Mouse (Mus musculus) cerebellum, adult 9-10 months (tissue): Measurements from ENCODE around the gene BC049715.
A peak's percentile ranks its signal among the peaks of the same experiment; 100 is the strongest.
"Not testable (repeated sequence)": the region's sequence is repeated elsewhere in the genome, so short reads cannot be mapped to it uniquely, and the experiment has no call there.

Experiments used
- DNase-seq: peaks from one replicate; pipeline ENCODE4 v3.0.0; 2022

BC049715 gene

DNA sequence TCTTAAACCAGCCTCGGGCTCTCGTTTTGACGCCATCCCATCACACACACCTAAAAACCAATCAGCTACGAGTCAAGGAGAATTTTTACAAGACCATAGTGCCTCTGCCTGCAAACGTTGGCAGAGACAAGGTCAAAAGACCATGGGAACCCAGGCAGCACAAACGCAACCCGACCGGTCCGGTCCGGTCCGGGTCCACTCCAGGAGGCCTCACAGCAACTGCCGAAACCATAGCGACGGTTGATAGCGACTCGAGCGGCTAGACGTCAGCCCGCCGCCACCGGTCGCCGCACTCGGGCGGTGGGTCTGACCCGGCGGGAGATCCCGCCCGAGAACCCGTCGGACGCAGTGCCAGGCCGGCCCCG is at the start of gene BC049715:
Gene BC049715, plus strand, starts transcription at position 111 of the 365 bp plus-strand sequence.
- no peak for DNase-seq

DNA sequence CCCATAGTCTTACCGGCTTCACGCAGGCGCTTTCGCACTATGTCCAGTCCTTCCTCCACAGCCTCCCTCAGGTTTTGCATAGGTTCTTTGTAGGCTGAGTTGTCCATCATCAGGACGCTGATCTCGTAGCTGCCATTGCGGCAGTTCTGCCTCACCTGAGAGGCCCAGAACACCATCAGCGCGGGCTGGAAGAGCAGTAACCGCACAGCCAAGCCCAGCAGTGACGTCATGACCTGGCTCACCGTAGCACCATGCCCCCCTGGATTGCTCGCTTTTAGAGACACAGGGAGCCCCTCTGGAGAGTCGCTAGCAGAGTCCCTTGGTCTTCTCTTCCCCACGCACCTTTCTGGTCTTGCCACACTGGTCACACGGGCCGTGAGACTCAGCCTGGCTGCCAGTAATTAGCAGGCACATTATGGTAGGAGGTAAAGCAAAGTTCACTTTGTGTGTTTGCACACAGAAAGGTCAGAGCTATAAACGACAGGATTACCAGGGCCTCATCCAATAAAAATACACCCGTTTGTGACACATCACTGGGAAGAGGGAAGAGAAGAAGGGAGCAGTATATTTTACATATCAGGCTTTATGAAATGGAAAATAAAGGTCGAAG is 45.9 kb upstream of the BC049715 start, which contains the start of gene Gucy2c:
Gene Gucy2c, minus strand, starts transcription at position 389 of the 610 bp plus-strand sequence.
- no peak for DNase-seq

DNA sequence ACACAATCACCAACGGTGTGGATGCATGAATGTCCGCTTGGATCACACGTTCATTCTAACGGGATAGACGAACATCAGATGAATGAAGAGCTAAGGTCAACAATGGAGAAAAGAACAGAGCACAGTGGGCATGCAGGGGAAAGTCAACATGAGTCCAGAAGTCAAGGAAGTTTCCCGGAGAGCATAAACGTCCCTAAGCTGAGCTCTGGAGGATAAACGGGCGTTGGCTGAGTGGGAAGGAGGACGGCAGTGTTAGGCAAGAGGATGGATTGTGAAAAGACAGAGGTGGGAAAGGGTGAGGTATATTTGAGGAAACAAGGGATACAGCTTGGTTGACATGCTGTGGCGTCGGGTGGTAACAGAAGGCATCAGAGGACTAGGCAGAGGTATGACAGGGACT is 45.3 kb upstream of the BC049715 start:
- no peak for DNase-seq

DNA sequence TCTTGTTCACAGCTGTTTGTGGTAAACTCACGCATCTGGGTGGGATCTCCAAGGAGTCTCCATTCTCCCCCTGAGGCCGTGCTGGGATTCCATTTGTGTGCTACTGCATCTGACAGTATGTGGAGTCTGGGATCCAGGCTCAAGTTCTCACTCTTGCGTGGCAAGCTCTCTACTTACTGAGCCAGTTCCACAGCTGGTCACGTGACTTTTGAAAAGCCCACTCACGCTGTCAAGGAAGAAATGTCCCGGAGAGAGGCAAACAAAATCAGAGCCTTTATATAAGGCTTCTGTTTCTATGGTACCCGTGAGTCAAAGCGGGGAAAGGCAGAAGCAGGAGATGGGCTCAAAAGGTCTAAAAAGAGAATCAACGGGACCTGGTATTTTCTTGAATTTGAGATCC is 44.7 kb upstream of the BC049715 start:
- no peak for DNase-seq

DNA sequence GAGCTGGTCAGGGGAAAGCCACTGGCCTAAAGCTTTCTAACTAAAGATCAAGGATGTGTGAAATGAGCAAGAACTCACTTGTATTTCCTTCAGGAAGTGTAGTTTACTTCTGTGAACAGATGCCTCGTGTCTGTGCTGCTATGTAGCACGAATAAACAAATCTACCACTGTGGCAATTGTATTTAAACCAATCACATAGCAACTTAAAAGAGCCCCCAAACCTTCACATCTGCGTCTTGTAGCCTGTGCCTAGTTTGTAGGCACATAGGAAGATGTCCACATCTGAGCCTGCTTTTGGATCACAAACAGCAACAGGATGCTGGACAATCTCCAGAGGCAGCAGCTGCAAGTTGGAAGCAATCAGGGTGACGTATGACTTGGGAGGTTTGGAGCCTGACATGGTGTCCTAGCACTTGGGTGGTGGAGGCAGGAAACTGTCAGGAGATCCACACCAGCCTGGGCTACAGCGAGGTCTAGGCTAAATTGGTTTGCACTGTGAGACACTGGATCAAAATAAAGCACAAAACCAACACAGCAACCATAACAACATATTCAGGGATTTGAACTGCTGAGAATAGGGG is 37.9 kb upstream of the BC049715 start:
- DNase-seq = no peak

DNA sequence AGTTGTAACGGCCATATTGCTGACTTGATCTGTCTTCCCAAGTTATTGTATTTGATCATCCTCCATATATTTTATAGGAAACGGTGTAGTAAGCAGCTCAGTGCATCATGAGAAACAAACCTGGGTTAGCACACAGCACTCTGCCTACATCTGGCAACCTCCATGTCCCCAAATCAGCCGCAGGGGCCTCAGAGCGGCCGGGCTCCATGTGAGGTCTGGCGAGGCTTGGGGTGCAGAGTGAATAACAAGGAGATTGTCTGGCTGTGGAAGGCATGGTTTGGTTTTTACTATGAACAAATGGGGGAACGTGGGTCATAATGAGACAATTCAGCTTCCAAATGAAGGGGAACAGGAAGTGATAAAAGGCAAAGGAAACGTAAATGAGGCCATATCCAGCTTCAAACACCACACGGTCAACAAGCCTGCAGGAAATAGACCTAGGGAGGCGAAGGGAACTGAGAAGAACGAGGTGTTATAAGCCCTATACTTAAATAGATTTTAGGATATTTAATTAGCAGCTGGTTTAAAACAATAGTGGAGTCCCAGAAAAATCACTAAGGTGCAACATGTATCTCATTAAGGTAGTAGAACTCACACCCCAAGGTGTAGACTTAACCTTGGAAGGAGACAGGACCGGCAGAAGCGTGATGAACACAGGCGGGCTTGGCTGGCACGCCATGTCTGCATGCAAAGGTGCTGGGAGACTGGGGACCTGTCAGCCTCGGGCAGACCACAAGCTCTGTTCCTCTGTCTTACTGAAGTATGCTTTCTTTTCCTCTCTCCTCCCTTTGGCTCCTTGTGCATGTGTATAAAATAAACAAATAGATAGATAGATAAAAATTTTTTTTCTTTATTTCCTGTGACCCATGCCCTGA is 34.3 kb upstream of the BC049715 start:
- no peak for DNase-seq

DNA sequence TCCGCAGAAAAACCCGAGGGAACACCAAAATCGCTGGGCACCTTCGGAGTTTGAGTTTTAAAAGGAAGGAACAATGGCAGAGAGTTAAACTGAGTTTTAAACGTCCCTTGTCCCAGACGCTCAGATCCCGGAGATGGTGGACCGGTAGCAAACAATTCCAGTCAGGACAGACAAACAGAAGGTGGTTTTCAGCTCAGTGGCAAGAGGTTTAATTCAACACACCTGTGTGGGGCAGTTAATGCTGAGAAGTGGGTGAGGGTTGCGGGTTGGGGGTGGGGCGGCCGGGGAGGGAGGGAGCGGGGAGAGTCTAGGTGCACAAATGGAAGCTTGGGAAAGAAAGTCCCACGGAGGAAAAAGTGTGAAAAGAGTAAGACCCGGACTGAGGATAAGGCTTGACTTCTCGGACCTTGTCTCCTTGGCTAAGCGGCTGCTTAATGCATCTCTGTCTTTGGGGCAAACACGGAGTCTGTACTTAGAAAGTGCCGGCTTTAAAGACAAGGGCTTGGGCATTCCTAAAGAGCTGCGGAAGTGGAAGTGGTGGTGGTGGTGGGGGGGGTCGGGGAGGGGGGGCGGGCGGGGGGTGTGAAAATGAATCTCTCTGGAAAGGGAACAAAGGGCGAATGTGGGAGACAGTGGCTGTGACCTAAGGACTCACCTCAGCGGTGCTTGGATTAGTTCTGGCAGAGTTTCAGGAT is 33.4 kb upstream of the BC049715 start:
- DNase-seq = no peak

DNA sequence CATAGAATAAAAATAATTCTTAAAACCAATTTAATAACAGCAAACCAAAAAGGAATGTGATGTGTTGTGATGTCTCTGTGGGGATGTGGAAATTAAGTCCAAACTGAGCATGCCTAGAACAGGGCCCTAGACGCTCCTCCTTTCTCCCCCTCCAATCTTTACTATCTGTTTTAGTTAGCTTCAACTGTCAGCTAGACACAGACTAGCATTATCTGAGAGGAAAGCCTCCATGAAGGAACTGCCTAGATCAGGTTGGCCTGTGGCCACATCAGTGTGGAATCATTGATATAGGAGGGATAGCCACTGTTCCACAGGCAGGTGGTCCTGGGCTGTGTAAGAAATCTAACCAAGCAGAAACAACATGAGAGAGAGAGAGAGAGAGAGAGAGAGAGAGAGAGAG is 32.3 kb upstream of the BC049715 start:
- DNase-seq = no peak

DNA sequence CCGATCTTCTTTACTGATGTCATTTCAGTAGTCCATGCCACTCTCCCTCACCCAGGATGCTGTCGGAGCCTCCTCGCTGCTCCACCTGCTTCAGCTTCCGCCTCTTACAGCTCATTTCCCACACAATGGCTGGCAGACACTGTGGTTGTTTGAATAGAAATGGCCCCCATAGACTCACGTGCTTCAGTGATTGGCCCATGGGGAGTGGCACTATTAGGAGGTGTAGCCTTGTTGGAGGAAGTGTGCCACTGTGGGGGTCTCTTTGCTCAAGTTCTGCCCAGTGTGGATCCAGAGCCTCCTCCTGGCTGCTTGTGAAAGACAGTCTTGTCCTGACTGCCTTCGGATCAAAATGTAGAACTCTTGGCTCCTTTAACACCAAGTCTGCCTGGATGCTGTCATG is 31.6 kb upstream of the BC049715 start:
- DNase-seq = no peak

DNA sequence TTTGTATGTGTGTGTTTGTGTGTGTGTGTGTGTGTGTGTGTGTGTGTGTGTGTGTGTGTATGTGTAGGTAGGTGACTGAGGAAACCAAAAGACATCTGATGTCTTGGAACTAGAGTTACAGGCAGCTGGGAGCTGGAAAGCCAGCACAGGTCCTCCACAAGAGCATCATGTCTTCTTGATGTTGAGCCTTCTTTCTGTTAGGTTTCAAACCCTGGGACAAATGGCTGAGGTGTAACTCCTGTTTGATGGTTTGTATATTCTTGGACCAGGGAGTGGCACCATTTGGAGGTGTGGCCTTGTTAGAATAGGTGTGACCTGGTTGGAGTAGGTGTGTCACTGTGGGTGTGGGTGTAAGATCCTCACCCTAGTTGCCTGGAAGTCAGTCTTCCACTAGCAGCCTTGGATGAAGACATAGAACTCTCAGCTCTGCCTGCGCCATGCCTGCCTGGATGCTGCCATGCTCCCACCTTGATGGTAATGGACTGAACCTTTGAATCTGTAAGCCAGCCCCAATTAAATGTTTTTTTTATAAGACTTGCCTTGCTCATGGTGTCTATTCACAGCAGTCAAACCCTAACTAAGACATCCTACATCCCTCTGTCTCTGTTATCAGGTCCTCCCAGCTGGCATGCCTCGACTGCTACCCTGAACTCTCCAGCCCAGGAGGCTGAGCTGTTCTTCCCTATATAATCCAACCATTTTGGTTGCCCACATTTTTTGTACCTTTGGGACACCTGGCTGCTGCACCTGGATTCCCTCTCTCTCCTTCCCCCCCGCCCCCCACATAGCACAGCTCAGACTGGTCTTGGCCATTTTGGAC is 29.3 kb upstream of the BC049715 start:
- not testable (repeated sequence) for DNase-seq

DNA sequence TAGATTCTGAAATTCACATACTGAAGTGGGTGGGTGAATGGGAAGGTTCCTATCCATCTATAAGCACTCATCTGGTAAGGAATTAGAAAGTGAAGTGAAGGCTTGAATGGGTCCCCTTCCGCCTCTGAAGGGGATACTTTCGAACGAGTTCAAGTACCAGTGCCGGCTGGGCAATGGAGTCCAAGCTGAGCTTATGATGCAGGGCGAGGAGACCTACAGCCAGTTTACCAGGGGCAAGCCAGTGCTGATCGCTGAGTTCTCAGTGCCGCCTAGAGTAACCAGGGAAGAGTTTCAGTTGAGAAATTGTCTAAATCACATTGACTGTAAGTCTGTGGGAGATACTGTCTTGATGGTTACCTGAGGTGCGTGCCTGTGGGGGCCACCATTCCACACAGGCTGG is 26.7 kb upstream of the BC049715 start:
- DNase-seq = no peak

DNA sequence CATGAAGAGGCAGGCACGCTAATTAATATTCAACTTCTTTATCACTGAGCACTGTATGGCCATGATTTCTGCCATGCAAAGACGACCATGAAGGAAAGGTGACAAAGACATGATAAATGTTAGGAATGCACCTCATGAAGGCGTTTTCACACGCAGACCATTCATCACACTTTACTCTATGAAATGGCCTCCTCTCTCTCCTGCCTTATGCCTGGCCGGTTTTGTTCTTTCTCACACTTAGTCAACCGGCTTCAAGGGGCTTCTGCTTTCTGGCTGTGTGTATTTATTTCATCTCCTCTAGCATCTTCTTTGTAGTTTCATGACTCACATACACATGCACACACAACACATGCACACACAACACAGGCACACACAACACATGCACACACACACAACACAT is 26.2 kb upstream of the BC049715 start:
- no peak for DNase-seq

DNA sequence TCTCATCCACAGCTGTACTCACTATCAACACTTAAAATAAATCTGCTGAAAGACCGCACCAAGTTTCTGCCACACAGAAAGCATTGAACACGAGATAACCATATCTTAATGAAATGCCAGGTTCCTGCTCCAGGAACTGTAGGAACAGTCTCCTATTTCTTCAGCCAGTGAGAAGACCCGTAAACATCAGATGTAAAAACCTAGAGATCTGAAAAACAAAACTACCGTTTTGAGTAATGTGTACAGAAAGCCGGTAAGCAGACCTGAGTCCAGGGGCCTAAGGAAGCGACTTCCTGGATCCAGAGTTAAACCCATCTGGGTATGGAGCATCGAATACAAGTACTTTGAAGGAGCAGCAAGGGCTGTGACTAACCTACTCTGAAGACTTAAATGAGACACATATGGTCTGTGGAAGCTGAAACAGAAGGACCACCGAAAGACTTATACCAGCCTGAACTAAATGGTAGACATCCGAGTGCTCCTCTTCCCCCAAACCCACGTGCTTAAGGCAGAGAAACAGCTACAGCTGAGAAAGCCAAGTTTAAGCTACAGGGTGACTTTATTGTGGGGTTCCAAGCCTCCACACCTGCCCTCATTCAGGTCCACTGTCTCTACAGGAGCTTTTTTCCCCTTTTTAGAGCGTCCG is 24.2 kb upstream of the BC049715 start:
- DNase-seq = peak; percentile 44

DNA sequence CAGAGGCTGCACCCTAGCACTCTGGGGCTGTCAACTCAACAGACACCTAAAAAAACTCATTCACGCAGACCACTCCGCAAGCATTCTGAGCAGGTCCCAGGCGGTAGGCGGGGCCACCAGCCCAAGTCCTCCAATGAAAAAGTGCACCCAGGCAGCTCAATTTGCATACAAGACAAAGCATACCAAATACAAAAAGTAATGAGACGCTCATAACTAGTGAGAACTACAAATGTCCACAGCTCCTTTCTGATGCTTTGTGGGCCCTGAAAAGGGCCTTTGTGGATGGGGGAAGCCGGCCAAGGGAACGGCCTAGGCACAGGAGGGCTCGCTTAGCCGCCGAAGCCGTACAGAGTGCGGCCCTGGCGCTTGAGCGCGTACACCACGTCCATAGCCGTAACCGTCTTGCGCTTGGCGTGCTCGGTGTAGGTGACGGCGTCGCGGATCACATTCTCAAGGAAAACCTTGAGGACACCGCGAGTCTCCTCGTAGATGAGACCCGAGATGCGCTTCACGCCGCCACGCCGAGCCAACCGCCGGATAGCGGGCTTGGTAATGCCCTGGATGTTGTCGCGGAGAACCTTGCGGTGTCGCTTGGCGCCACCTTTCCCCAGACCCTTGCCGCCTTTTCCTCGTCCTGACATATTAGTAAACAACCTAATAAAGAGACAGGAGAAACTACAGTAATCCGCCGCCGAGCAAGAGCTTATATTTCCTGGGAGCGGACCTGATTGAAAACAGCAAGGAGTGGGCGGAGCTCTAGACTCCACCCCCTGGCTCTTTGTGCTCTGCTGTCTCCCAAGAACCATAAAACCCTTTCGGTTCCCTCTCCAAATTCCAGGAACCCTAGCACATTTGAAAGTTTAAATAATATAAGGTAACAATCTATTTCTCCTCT is 23.4 kb upstream of the BC049715 start, which contains the start of gene Hist4h4:
Gene Hist4h4, minus strand, starts transcription at position 677 of the 895 bp plus-strand sequence.
- DNase-seq = peak; percentile 98

DNA sequence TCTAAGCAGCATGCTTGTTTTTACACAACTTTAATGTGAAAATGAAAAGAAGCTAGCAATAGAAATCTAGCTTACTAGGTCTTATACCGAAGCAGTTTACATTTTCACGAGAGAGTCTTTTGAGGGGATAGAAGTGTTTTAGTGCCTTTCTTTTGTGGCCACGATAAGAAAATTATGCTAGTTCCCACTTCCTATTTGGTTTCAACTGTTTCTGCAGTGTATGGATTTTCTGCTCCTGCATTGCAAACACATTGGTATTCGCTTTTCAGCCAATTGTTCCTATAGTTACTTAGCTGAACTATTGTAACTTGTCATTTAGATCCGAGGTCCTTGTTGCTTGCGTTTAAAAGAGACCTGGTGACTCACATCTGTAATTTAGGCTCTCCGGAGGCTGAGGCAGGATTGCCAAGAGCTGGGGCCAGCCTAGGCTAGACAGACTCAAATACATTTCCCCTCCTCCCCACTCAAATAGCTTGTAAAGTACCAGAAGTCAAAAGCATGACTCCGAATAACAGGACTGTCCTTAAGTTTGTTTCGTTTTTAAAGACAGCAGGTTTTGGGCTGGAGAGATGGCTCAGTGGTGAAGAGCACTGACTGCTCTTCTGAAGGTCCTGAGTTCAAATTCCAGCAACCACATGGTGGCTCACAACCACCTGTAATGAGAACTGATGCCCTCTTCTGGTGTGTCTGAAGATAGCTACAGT is 22.6 kb upstream of the BC049715 start:
- peak; percentile 37 for DNase-seq

DNA sequence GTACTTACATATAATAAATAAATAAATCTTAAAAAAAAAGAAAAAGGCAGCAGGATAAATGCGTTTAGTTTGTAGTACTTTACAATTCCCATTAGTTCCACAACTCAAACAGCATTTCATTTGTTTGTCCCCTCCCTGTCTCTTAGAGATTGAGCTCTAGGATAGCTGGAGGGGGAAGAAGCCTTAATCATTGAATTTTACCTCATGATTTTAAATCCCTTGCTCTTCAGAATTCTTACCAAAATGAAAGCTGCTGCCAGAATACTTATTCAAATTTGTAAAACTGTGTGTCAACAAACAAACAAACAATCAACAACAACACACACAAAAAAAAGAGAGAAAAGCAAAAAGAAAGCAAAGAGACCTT is 22.0 kb upstream of the BC049715 start:
- no peak for DNase-seq

DNA sequence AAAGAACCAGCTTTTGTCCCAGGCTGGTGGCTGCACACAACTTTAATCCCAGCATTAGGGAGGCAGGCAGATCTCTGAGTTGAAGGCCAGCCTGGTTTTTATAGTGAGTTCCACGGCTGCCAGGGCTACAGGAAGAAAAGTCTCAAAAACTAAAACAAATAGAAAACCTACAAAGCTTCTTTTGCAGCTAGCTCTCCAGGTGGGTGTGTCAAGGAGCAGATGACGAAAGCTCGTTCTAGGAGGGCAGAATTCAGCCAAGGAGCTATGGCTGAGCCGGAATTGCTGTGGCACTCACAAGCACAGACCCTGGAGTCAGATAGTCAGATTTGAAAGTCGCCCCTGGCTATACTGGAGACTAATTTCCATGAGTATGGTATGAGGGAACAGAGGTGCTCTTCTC is 20.6 kb upstream of the BC049715 start:
- no peak for DNase-seq

DNA sequence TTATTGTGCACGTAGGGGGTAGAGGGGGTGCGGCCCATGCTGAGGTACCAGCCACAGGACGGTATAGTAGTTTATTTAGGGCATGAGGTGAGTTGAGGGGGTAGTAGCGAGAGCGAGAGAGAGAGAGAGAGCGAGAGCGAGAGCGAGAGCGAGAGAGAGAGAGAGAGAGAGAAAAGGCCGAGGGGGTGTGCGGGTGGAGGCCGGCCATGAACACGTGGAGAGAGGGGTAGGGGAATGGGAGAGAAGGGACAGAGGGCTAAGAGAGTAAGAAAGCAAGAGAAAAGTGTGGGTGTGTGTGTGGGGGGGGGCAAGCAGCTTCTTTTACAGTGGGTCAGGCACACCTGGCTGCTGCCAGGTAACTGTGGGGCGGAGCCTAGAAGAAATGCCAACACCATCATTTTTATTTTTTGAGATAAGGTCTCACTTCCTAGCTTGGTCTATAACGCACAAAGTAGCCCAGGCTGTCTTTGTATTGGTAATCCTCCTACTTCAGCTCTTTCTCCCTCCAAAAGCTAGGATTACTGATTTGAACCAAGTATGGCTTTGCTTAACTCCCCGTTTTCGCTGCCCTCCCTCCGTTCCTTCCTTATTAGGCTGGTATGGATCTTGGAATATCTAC is 19.9 kb upstream of the BC049715 start:
- no peak for DNase-seq

DNA sequence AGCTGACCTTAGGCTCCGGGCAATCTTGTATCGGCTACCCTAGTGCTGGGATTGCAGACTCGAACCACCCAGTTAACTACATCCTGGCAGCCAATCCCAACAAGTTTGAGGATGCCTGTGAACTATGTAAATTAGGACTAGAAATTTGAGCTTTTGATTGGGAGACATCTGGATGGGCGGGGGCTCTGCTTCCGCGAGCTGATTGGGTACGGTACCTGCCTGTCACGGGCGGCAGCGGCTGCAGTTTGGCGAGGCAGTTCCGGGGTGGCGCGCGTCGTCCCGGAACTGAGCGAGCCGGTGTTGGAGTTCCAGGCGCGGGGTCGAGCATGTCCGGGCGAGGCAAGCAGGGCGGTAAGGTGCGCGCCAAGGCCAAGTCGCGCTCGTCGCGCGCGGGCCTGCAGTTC is 19.4 kb upstream of the BC049715 start, which contains the start of gene H2afj:
Gene H2afj, plus strand, starts transcription at position 231 of the 404 bp plus-strand sequence.
- DNase-seq = peak; percentile 98

DNA sequence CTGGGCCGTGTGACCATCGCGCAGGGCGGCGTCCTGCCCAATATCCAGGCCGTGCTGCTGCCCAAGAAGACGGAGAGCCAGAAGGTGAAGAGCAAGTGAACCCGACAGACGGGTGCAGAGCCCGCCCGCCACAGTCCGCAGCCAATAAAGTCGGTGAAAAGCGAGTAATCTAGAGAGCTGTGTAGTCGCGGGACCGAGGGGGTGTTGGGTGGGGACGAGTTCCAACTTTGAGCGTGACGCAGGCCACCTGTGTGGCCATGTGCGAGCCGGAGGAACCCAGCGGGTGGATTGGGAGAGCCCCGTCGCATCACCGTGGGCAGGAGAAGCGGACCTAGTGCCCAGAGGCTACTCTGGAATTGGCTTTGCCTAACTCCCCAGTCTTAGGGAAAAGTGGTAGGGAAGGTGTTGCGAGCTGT is 18.8 kb upstream of the BC049715 start:
- DNase-seq = peak; percentile 68
